Comparison of ENCODE assay signal across 13 mouse cellular contexts in genomic region chr2:168447601-168448000, GRCm38 (mm10).
DNase-seq lines count a peak whose midpoint lies in the region; ATAC-seq and TF ChIP-seq lines count a peak whose summit lies in the region.
"Had no signal": no experiment of that assay in that cellular context is flagged by ENCODE, and none has a peak within 500 bp of the region (broad histone marks: within the 10 kb centered on the region; RNA-seq: fewer than 3 reads in every experiment).

No protein-coding gene starts in this region.

- H3K36me3 ChIP-seq in heart, embryonic 11.5 days (ENCODE audit: control insufficient read depth, insufficient read depth, low read length), result no peaks in the 10 kb centered on the region
- H3K36me3 ChIP-seq in lung, embryonic 14.5 days (ENCODE audit: insufficient read depth), result no peaks in the 10 kb centered on the region
- H3K36me3 ChIP-seq: embryonic facial prominence, embryonic 13.5 days had no signal

- no peak overlapping the region for H3K9ac ChIP-seq in heart, embryonic 11.5 days (ENCODE audit: low read depth, low read length)
- H3K9ac ChIP-seq in lung, embryonic 14.5 days, result no peak overlapping the region
- H3K9ac ChIP-seq: embryonic facial prominence, embryonic 13.5 days had no signal

- no peak for TF ChIP-seq CTCF in lung, embryonic 14.5 days (IDR thresholded peaks at IDR 0.05; ENCODE audit: low read depth)
- no peak for TF ChIP-seq CTCF in lung, adult 2 months (IDR thresholded peaks at IDR 0.05; ENCODE audit: insufficient read depth, low read length)

- H3K9me3 ChIP-seq in heart, embryonic 11.5 days (replicated peaks; ENCODE audit: control insufficient read depth, low read length), result no peaks in the 10 kb centered on the region
- H3K9me3 ChIP-seq in lung, embryonic 14.5 days (ENCODE audit: low read depth, low read length), result no peaks in the 10 kb centered on the region
- H3K9me3 ChIP-seq: embryonic facial prominence, embryonic 13.5 days had no signal

- DNase-seq in heart, adult 18-20 months, result no peak
- DNase-seq in lung, embryonic 14.5 days, result peak; percentile 75
- no peak for DNase-seq in lung, adult 2 months
- peak; percentile 26 for DNase-seq in embryo, embryonic 11 days
- peak; percentile 52 for DNase-seq in retina, embryonic 14.5 days (ENCODE audit: low spot score)
- no peak for DNase-seq in left cerebral cortex, postnatal 25 days (ENCODE audit: low spot score in 2 of 2)
- DNase-seq in ovary, adult 18-20 months (ENCODE audit: low spot score), result no peak
- DNase-seq: adrenal gland, postnatal 14 days; cerebellum, adult 11-12 months; right cerebral cortex, postnatal 4 days; thymus, postnatal 36 days had no signal

- intact Hi-C loops in left cerebral cortex, postnatal 25 days (cut with DNase I), result no loop called here

- no peak for TF ChIP-seq POLR2A in lung, adult 2 months (IDR thresholded peaks at IDR 0.05; ENCODE audit: borderline replicate concordance, extremely low read depth, low read depth, low read length)

- H3K4me3 ChIP-seq in heart, embryonic 11.5 days (ENCODE audit: low read depth, low read length), result no peak overlapping the region
- no peak overlapping the region for H3K4me3 ChIP-seq in lung, embryonic 14.5 days (ENCODE audit: low read depth, low read length)
- no peak overlapping the region for H3K4me3 ChIP-seq in lung, adult 2 months (replicated peaks; ENCODE audit: extremely low read depth, low read depth, low read length)
- H3K4me3 ChIP-seq: embryonic facial prominence, embryonic 13.5 days had no signal

- whole genome bisulfite sequencing in heart, embryonic 11.5 days (ENCODE audit: insufficient replicate concordance), result 28% methylated on average over 4 of the region's 4 CpGs
- 6% methylated on average over 4 of the region's 4 CpGs for WGBS in lung, embryonic 14.5 days
- WGBS in lung, adult 2 months, result 17% methylated on average over 4 of the region's 4 CpGs

- H3K27ac ChIP-seq in heart, embryonic 11.5 days (ENCODE audit: low read depth, low read length), result no peak overlapping the region
- no peak overlapping the region; the same call in 1 of the 2 replicates for H3K27ac ChIP-seq in lung, embryonic 14.5 days (ENCODE audit: low read depth)
- H3K27ac ChIP-seq: embryonic facial prominence, embryonic 13.5 days had no signal

- H3K27me3 ChIP-seq in heart, embryonic 11.5 days (ENCODE audit: control insufficient read depth, insufficient read depth, low read length), result peaks cover 32% of the 10 kb centered on the region
- peaks cover 5% of the 10 kb centered on the region; the same call in 1 of the 2 replicates for H3K27me3 ChIP-seq in lung, embryonic 14.5 days (ENCODE audit: insufficient read depth, low read length)

- peaks cover 8% of the 10 kb centered on the region for H3K4me1 ChIP-seq in heart, embryonic 11.5 days (ENCODE audit: control insufficient read depth, insufficient read depth, low read length)
- peaks cover 3% of the 10 kb centered on the region; the same call in 1 of the 2 replicates for H3K4me1 ChIP-seq in lung, embryonic 14.5 days (ENCODE audit: insufficient read depth)
- H3K4me1 ChIP-seq in lung, adult 2 months (ENCODE audit: control insufficient read depth, insufficient read depth, low read length), result no peaks in the 10 kb centered on the region

- 0 out of 2 replicates have a peak, but pooled peaks have one; percentile 14 for ATAC-seq in heart, embryonic 11.5 days (replicated peaks; ENCODE audit: insufficient number of reproducible peaks, low FRiP score, low TSS enrichment)
- peak; percentile 43 for ATAC-seq in lung, embryonic 14.5 days (ENCODE audit: insufficient read depth)

- no peak overlapping the region; the same call in 1 of the 2 replicates for H3K4me2 ChIP-seq in heart, embryonic 11.5 days
- H3K4me2 ChIP-seq in lung, embryonic 14.5 days, result no peak overlapping the region
- H3K4me2 ChIP-seq: embryonic facial prominence, embryonic 13.5 days had no signal

Comparison
In these comparisons a context has a peak if more than half of its experiments do, and no peak if none do; other contexts are left out.
1. DNase-seq: peak in lung, embryonic 14.5 days (single experiment), embryo, embryonic 11 days (single experiment) and retina, embryonic 14.5 days (single experiment); none in heart, adult 18-20 months (0 of 2), lung, adult 2 months (single experiment), left cerebral cortex, postnatal 25 days (0 of 2) and ovary, adult 18-20 months (single experiment).